8 mouse cellular contexts compared by ENCODE assay signal in genomic region chr9:49570731-49571694, GRCm38 (mm10).
DNase-seq lines count a peak whose midpoint lies in the region; ATAC-seq and TF ChIP-seq lines count a peak whose summit lies in the region.

No protein-coding gene starts in this region.

- no peaks in the 10 kb centered on the region for H3K27me3 ChIP-seq in heart, postnatal 0 days (ENCODE audit: control insufficient read depth, insufficient read depth, low read length)
- no peaks in the 10 kb centered on the region for H3K27me3 ChIP-seq in liver, embryonic 12.5 days (replicated peaks)

- no peak overlapping the region for H3K9ac ChIP-seq in heart, postnatal 0 days (replicated peaks; ENCODE audit: low read depth, low read length)
- no peak overlapping the region for H3K9ac ChIP-seq in liver, embryonic 12.5 days

- TF ChIP-seq CTCF in heart, postnatal 0 days (IDR thresholded peaks at IDR 0.05; ENCODE audit: low read depth) = no peak

- ATAC-seq in heart, postnatal 0 days (ENCODE audit: insufficient read depth, low read depth) = 0 out of 2 replicates have a peak, but pooled peaks have one; percentile 29
- no peak for ATAC-seq in liver, embryonic 12.5 days
- no peak for ATAC-seq in monocyte, adult 5-6 weeks (replicated peaks; ENCODE audit: insufficient number of reproducible peaks, low FRiP score, low TSS enrichment, poor library complexity, severe bottlenecking)

- no peak overlapping the region for H3K4me3 ChIP-seq in heart, postnatal 0 days (ENCODE audit: low read depth, low read length)
- no peak overlapping the region for H3K4me3 ChIP-seq in liver, embryonic 12.5 days

- no peak overlapping the region for H3K4me2 ChIP-seq in heart, postnatal 0 days (ENCODE audit: low read depth, low read length)
- H3K4me2 ChIP-seq in liver, embryonic 12.5 days = no peak overlapping the region

- WGBS in heart, postnatal 0 days = 63% methylated on average over 10 of the region's 10 CpGs
- WGBS in liver, embryonic 12.5 days (ENCODE audit: insufficient replicate concordance) = 47% methylated on average over 10 of the region's 10 CpGs

- H3K36me3 ChIP-seq in heart, postnatal 0 days (replicated peaks; ENCODE audit: control insufficient read depth, insufficient read depth, low read length) = peaks cover 32% of the 10 kb centered on the region
- no peaks in the 10 kb centered on the region for H3K36me3 ChIP-seq in liver, embryonic 12.5 days

- DNase-seq in lung, postnatal 10 days = peak; percentile 5
- DNase-seq in lung, postnatal 14 days = no peak
- peak; percentile 35 to 36 for DNase-seq in cerebellum, postnatal 36 days
- peak; percentile 37 for DNase-seq in heart, postnatal 0 days (ENCODE audit: low spot score)
- DNase-seq in left cerebral cortex, postnatal 25 days (ENCODE audit: low spot score in 2 of 2) = peak; percentile 75 to 85
- DNase-seq in right cerebral cortex, adult 2 months (ENCODE audit: low spot score in 2 of 2) = peak; percentile 71 to 74

- H3K4me1 ChIP-seq in heart, postnatal 0 days (ENCODE audit: control insufficient read depth, insufficient read depth) = peaks cover 37% of the 10 kb centered on the region
- H3K4me1 ChIP-seq in liver, embryonic 12.5 days = no peaks in the 10 kb centered on the region

- no peaks in the 10 kb centered on the region for H3K9me3 ChIP-seq in heart, postnatal 0 days (replicated peaks; ENCODE audit: control insufficient read depth, low read length)
- H3K9me3 ChIP-seq in liver, embryonic 12.5 days (replicated peaks) = no peaks in the 10 kb centered on the region

- intact Hi-C loops in left cerebral cortex, postnatal 25 days (cut with DNase I) = loop anchor here (2.0 kb wide), 2 partner anchors 22 to 48 kb away; no protein-coding TSS in a partner anchor

- H3K27ac ChIP-seq in heart, postnatal 0 days (ENCODE audit: low read depth) = peak overlapping the region; percentile 30
- no peak overlapping the region for H3K27ac ChIP-seq in liver, embryonic 12.5 days

- TF ChIP-seq EP300 in heart, postnatal 0 days (IDR thresholded peaks at IDR 0.05; ENCODE audit: low read depth) = no peak
